Mouse (Mus musculus): ENCODE results near the gene Cbx7.
A peak's percentile ranks its signal among the peaks of the same experiment; 100 is the strongest.
"Not testable (repeated sequence)": the region's sequence is repeated elsewhere in the genome, so short reads cannot be mapped to it uniquely, and the experiment has no call there.

Gene Cbx7

DNA sequence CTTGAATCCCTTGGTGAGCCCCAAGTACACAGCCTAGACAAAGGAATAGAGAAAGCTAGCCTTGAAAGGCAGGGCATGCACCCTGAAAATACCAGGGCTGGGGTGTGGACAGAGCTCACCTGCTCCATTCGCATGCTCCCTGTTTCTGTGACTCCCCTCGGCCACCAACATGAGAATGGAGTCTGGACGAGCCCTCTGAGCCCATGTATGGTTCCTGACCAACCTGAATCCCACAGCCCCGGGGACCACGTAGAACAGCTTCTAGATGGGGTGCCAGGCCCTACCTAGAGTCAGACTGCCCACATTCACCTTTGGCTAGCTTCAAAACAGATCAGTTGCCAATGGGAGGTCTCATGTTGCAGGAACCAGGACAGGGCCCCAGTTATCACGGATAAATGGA lies 19.7 kb downstream of the Cbx7 start:
- no peak for DNase-seq (ENCODE audit: inconsistent age in 2 of 2, low spot score in 1 of 2)

GRCm38 (mm10) chr15:79950250-79951025 lies 20.5 kb downstream of the Cbx7 start:
- DNase-seq (ENCODE audit: inconsistent age in 2 of 2, low spot score in 1 of 2): peak; percentile 76 to 86

GRCm38 (mm10) chr15:79947681-79948080 lies 23.2 kb downstream of the Cbx7 start:
- no peak for DNase-seq (ENCODE audit: inconsistent age in 2 of 2, low spot score in 1 of 2)

GRCm38 (mm10) chr15:79946790-79947189 lies 24.1 kb downstream of the Cbx7 start:
- DNase-seq (ENCODE audit: inconsistent age in 2 of 2, low spot score in 1 of 2): peak in 1 of 2 experiments; percentile 69

- peak; percentile 89 to 97 for DNase-seq (ENCODE audit: inconsistent age in 2 of 2, low spot score in 1 of 2)
Observed at GRCm38 (mm10) chr15:79946022-79946421, 24.9 kb downstream of the Cbx7 start.

DNA sequence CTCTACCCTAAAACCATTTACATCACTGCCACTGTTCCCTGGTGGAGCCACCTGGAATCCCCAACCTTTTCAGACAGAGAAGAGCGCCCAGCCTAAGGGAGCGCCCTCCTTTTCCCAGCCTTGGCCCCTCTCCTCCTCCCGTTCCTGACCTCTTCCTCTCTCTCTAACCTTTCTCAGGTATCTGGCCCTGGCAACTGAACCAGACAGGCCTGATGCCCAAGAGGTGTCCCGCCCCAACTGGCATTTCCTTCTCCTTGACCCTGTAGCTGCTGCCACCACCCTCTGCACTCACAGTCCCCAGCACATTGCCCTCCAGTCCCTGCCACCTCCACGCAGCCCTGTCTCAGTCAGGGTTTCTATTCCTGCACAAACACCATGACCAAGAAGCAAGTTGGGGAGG lies 26.0 kb downstream of the Cbx7 start:
- no peak for DNase-seq (ENCODE audit: inconsistent age in 2 of 2, low spot score in 1 of 2)

DNA sequence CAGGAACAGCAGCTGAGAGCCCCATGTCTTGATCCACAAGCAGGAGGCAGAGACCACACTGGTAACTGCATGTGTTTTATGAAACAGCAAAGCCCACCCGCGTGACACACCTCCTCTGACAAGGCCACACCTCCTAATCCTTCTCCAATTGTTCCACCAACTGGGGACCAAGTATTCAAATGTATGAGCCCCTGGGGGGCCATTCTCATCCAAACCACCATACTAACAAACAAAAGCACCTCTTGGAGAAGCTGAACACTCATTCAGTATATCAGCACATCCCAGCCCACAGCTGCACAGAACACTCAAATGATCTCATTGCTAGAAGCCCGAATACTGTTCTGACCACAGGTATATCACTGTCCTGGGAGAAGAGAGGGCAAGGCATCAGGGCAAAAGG lies 27.3 kb downstream of the Cbx7 start:
- DNase-seq (ENCODE audit: inconsistent age in 2 of 2, low spot score in 1 of 2): no peak

GRCm38 (mm10) chr15:79942541-79942940 lies 28.4 kb downstream of the Cbx7 start:
- peak in 1 of 2 experiments; percentile 21 for DNase-seq (ENCODE audit: inconsistent age in 2 of 2, low spot score in 1 of 2)

GRCm38 (mm10) chr15:79940932-79941331 lies 30.0 kb downstream of the Cbx7 start:
- peak; percentile 50 to 80 for DNase-seq (ENCODE audit: inconsistent age in 2 of 2, low spot score in 1 of 2)

DNA sequence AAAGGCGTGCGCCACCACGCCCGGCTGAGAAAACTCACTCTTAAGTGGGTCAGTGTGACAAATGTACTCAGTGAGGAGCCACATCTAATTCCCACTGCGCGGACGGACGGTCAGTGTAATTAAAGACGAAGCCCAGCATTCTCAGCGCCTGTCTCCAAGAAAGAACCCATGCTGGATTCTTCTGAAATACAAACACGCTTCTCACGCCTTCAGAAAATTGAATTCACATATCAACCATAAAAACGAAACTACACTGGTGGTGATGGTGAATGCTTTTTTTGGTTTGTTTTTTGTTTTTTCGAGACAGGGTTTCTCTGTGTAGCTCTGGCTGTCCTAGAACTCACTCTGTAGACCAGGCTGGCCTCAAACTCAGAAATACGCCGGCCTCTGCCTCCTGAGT lies 31.0 kb downstream of the Cbx7 start:
- DNase-seq (ENCODE audit: inconsistent age in 2 of 2, low spot score in 1 of 2): no peak

GRCm38 (mm10) chr15:79939501-79939900 lies 31.4 kb downstream of the Cbx7 start:
- not testable (repeated sequence) for DNase-seq (ENCODE audit: inconsistent age in 2 of 2, low spot score in 1 of 2)

- DNase-seq (ENCODE audit: inconsistent age in 2 of 2, low spot score in 1 of 2): no peak
Observed at GRCm38 (mm10) chr15:79939020-79939419, 31.9 kb downstream of the Cbx7 start.

DNA sequence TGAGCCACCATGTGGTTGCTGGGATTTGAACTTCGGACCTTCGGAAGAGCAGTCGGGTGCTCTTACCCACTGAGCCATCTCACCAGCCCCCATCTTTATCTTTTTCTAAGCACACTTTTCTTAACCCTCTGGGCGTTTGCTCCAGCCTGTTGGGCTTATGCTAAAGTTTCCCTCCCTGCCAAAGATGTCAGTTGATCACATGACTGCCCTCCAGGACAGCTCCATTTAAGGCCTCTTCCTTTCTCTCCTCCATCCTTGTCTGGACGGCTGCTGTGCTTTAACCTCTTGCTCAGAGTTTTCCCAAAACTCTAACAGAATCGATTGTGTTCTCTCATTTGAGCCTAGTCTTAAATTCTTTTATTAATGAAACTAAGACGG lies 34.6 kb downstream of the Cbx7 start:
- no peak for DNase-seq (ENCODE audit: inconsistent age in 2 of 2, low spot score in 1 of 2)

DNA sequence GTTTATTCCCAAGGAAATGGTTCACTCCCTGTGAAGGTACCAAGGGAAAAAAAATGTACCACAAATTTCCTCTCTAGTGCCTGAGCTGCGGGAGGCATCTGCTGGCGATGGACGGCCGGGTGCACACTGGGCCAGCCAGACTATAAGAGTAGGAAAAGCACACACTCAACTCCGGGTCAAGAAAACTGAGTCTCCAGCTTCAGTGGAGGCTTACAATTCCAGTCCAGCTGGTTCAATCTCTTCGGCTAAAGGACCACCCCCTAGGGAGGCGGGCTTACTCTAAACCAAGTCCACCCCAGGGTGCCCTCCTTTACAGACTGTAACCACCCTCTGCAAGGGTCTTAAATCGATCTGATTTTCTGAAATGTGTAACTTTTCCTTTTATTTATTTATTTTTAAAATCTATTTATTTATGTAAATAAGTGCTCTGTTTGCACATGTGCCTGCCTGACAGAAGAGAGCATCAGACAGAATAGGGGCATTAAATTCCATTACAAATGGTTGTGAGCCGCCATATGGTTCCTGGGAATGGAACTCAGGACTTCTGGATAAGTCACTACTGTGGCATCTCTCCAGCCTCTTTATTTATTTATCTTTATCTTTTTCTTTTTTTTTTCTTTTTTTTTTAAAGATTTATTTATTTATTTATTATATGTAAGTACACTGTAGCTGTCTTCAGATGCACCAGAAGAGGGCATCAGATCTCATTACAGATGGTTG lies 35.1 kb downstream of the Cbx7 start:
- DNase-seq (ENCODE audit: inconsistent age in 2 of 2, low spot score in 1 of 2): no peak

DNA sequence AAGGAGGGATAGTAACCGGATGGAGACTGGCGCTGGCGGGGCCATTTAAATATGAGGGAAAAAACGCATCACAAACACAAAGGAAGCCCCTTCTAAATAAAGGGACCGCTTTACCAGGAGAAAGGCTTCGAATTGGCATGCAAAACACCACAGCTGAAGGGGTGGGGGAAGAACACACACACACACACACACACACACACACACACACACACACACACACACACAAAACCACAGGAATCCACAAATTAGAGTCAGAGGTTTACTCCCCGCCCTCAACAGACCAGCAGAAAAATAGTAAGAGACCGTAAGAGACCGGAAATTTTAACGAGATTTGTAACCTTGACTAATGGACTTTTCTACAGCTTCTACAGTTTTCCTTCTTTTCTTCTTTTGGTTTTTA lies 36.1 kb downstream of the Cbx7 start:
- DNase-seq (ENCODE audit: inconsistent age in 2 of 2, low spot score in 1 of 2): no peak

GRCm38 (mm10) chr15:79933670-79934514 lies 37.0 kb downstream of the Cbx7 start:
- no peak for DNase-seq (ENCODE audit: inconsistent age in 2 of 2, low spot score in 1 of 2)

DNA sequence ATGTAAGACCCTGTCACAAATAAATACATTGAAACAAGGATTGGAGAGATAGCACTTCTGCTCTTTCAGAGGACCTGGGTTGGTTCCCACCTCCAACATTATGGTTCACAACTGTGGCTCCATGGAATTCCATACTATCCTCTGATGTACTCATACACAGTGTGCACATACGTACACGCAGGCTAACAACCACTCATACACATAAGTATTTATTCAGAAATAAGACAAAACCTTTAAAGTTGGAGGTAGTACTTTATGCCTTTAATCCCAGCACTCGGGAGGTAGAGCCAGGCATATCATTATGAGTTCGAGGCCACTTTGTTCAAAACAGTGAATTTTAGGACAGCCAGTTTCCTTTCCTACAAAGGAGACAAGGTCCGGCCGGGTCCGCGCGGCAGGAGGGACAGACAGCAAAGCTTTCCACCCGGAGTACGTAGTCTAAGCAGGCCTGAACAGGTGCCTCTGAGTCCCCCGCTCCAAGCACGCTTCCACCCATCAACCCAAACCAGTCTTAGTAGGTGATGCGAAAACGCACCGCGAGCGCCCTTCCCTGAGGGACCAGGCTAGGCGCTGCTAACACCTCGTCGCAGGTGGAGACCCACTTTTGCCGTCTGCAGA lies 37.8 kb downstream of the Cbx7 start:
- peak in 1 of 2 experiments; percentile 60 for DNase-seq (ENCODE audit: inconsistent age in 2 of 2, low spot score in 1 of 2)

DNA sequence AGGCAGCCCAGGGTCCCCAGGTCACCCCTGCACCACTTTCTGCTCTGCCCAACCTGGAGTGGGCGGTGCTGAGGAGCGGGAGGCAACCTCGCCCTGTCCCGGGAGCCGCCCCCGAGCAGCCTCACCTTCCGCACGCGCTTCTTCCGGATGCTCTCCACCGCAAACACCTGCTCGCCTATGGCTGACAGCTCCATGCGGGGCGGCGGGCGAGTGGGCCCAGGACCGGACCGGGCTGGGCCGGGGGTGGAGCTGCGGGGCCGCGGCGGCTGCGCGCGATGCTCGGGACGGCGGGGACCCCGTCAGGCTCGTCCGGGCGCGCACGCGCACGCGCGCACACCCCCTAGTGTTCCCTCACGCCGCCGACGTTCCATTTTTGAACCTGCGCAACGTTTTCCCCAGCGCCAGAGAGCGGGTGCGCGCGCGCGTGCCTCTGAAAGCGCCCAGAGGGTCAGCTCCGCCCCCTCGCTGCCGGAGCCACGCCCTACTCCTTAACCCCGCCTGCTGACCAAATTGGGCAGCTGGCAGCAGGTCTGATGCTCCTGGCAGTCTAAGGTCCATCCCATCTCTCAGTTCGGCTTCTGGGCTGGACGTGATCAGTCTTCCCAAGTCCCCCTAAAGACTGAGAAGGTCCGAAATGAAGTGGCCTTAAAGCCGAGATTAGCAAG lies 38.5 kb downstream of the Cbx7 start:
- peak; percentile 95 to 98 for DNase-seq (ENCODE audit: inconsistent age in 2 of 2, low spot score in 1 of 2)

- peak; percentile 45 to 69 for DNase-seq (ENCODE audit: inconsistent age in 2 of 2, low spot score in 1 of 2)
Observed at GRCm38 (mm10) chr15:79931496-79932141, 39.3 kb downstream of the Cbx7 start.

DNA sequence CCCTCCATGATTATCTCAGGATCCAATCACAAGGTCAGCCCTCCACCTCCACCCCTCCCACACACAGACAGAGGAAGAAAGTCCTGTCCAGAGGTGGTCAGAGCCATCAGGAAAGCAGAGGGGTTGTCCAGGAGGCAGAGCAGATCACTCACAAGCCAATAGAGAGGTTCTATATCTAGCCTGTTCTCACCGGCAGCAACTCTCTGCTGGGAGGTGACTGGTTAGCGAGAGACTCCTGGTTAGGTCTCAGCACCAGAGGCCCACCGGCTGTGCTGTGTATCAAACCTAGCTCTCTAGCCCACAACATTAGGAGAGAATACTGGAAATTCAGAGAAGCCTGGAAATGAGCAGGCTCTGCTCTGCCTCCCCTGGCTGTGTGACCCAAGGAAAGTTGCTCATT lies 41.2 kb downstream of the Cbx7 start:
- DNase-seq (ENCODE audit: inconsistent age in 2 of 2, low spot score in 1 of 2): no peak
